Mouse (Mus musculus) left cerebral cortex, postnatal 36 days (tissue): Measurements from ENCODE around the gene Jup. TPM values are rescaled to one million over a fixed set of nuclear protein-coding genes. Genes with fewer than 3 reads are reported as not detected.
"Not testable (repeated sequence)": the region's sequence is repeated elsewhere in the genome, so short reads cannot be mapped to it uniquely, and the experiment has no call there.

Experiments used
- DNase-seq, 2 experiments: peaks; one replicate each; pipeline ENCODE4 v3.0.0; 2021 to 2022; ENCODE audit warnings: low spot score in 2 of 2, mixed read lengths in 1 of 2
- intact Hi-C: fragments of 180-260 bp; cut with DNase I; formaldehyde crosslinking; loops from one replicate; pipeline ENCODE4 v1.15.1; 2025
- total RNA-seq, 2 experiments: library from RNA; stranded (reverse); gene quantifications; 2 replicates each; pipeline ENCODE4 v1.2.3; 2021

Jup gene
- total RNA-seq, 2 experiments from 2014 or later = 44.1 to 49.2 TPM

GRCm38 (mm10) chr11:100369822-100370221 is 27.7 kb downstream of the Jup start:
- no peak for DNase-seq
- intact Hi-C loops = no loop called here

GRCm38 (mm10) chr11:100369145-100369544 is 28.4 kb downstream of the Jup start:
- intact Hi-C loops = no loop called here
- DNase-seq = no peak

- DNase-seq = peak; percentile 54 to 55
- intact Hi-C loops = loop anchor here (1.0 kb wide), 1 partner anchor 45 kb away; no protein-coding TSS in a partner anchor
These were observed 34.5 kb downstream of the Jup start for GRCm38 (mm10) chr11:100362979-100363562.

GRCm38 (mm10) chr11:100362209-100362978 is 35.2 kb downstream of the Jup start:
- intact Hi-C loops = loop anchor here (1.0 kb wide), 1 partner anchor 46 kb away; no protein-coding TSS in a partner anchor
- peak; percentile 52 to 77 for DNase-seq

GRCm38 (mm10) chr11:100361059-100361458 is 36.5 kb downstream of the Jup start:
- DNase-seq, intact Hi-C loops: not testable (repeated sequence)

- DNase-seq = no peak
- intact Hi-C loops = no loop called here
These were observed 37.4 kb downstream of the Jup start for GRCm38 (mm10) chr11:100360175-100360574.

- DNase-seq = no peak
- intact Hi-C loops = loop anchor here (5.0 to 10.0 kb wide), 3 partner anchors 35 to 337 kb away; partner anchors contain the start of genes Klhl11 and Zfp385c
These were observed 40.2 kb downstream of the Jup start for GRCm38 (mm10) chr11:100357408-100357807.

GRCm38 (mm10) chr11:100356819-100357211 is 40.7 kb downstream of the Jup start:
- DNase-seq = no peak
- intact Hi-C loops = loop anchor here (5.0 to 10.0 kb wide), 3 partner anchors 35 to 338 kb away; partner anchors contain the start of genes Klhl11 and Zfp385c

- peak; percentile 75 to 78 for DNase-seq
- intact Hi-C loops = loop anchor here (5.0 to 10.0 kb wide), 3 partner anchors 34 to 339 kb away; partner anchors contain the start of genes Klhl11 and Zfp385c
These were observed 41.4 kb downstream of the Jup start, which contains the start of gene Hap1 for GRCm38 (mm10) chr11:100355972-100356818. Gene Hap1, minus strand, starts transcription at chr11:100356128.

- DNase-seq = peak; percentile 36 to 55
- intact Hi-C loops = loop anchor here (5.0 to 10.0 kb wide), 3 partner anchors 33 to 339 kb away; partner anchors contain the start of genes Klhl11 and Zfp385c
These were observed 42.2 kb downstream of the Jup start for GRCm38 (mm10) chr11:100355151-100355951.

GRCm38 (mm10) chr11:100352076-100352857 is 45.3 kb downstream of the Jup start:
- intact Hi-C loops = loop anchor here (10.0 kb wide), 1 partner anchor 343 kb away; the partner anchor contains the start of gene Zfp385c
- DNase-seq = no peak

- no peak for DNase-seq
- intact Hi-C loops = no loop called here
These were observed 53.3 kb downstream of the Jup start for GRCm38 (mm10) chr11:100344269-100344668.

- no peak for DNase-seq
- intact Hi-C loops = no loop called here
These were observed 61.8 kb downstream of the Jup start for GRCm38 (mm10) chr11:100335731-100336130.

- DNase-seq = no peak
- intact Hi-C loops = no loop called here
These were observed 63.6 kb downstream of the Jup start, which contains the start of gene Gast for GRCm38 (mm10) chr11:100333944-100334457. Gene Gast, plus strand, starts transcription at chr11:100334407.

- DNase-seq = peak; percentile 34 to 58
- intact Hi-C loops = no loop called here
These were observed 64.6 kb downstream of the Jup start for GRCm38 (mm10) chr11:100332766-100333515.

GRCm38 (mm10) chr11:100330816-100331375 is 66.7 kb downstream of the Jup start:
- DNase-seq, intact Hi-C loops: not testable (repeated sequence)

GRCm38 (mm10) chr11:100330235-100330634 is 67.3 kb downstream of the Jup start:
- DNase-seq = no peak
- intact Hi-C loops = no loop called here
